Mouse (Mus musculus) testis, adult 2 months (tissue): ENCODE results near the gene Syce1l.

Source experiments
- CTCF ChIP-seq: fragments of 200-500 bp; IDR thresholded peaks from 2 replicates; pipeline ENCODE4 v1.5.1; 2012; ENCODE audit warnings: low read depth, mild to moderate bottlenecking, inconsistent platforms, low read length, moderate library complexity; ENCODE audit not compliant: control insufficient read depth, insufficient read depth, insufficient replicate concordance
- POLR2A ChIP-seq: fragments of 200-500 bp; IDR thresholded peaks from 2 replicates; pipeline ENCODE4 v1.6.1; 2012; ENCODE audit warnings: low read depth, mild to moderate bottlenecking, inconsistent platforms, low read length, moderate library complexity; ENCODE audit not compliant: control insufficient read depth

- TF ChIP-seq POLR2A (no peak), CTCF (no peak)
Measured at GRCm38 (mm10) chr8:113676811-113677210, 33.8 kb downstream of the Syce1l start.
